Mouse (Mus musculus): ENCODE measurements around the gene Cracr2a.

DNA sequence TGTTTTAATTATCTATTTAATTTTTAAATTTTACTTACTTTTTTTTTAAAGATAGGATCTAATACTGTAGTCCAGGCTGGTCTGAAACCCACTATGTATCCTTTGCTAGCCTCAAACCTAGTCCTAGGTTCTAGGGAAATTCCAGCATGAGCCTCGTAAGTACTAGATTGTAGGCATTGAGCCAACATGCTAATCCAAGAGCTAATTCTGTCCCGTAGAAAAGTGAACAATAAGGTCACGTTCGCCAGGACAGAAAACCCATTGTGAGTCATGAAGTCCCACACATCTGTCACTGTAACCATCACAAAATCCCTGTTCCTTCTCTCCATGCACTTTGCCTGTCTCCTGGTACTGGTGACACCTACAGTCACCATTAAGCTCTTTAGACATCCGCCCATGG is 154.3 kb downstream of the Cracr2a start:
- no peak for TF ChIP-seq CEBPB (IDR thresholded peaks at IDR 0.05; ENCODE audit: low read depth)
- TF ChIP-seq CTCF (IDR thresholded peaks at IDR 0.05; ENCODE audit: control insufficient read depth, insufficient read depth, insufficient read length), result no peak

Data from C2C12 (cell line).